Mouse (Mus musculus): ENCODE data around the gene Akt2.

GRCm38 (mm10) chr7:27606481-27607254, 15.3 kb downstream of the Akt2 start:
- TF ChIP-seq POLR2A (IDR thresholded peaks at IDR 0.05; ENCODE audit: insufficient read depth, low read depth, low read length) = no peak
- no peak for TF ChIP-seq CTCF (IDR thresholded peaks at IDR 0.05; ENCODE audit: insufficient read depth, low read depth, low read length)

All from olfactory bulb, adult 2 months (tissue).